27 mouse cellular contexts compared by ENCODE assay signal in the genomic region with DNA sequence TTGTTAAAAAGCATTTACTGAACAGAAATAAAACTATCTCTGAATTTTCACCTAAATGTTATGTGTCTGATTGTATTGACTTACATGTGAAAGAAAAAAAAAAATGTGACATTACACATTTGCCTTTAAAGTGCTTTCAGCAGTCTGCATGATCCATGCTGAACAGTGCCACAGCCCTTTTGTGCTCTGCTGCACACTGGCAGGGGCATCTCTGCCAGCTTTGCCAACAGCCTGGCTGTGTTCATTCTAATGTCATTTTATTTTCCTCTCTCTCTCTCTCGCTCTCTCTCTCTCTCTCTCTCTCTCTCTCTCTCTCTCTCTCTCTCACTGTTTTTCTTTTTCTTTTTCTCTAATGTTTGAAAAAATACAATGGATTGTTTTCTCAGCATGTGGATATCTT. TPM values are rescaled to one million over a fixed set of nuclear protein-coding genes. Genes with fewer than 3 reads are reported as not detected.
DNase-seq lines count a peak whose midpoint lies in the region; ATAC-seq and TF ChIP-seq lines count a peak whose summit lies in the region.
"Had no signal": no experiment of that assay in that cellular context is flagged by ENCODE, and none has a peak within 500 bp of the region (broad histone marks: within the 10 kb centered on the region; RNA-seq: fewer than 3 reads in every experiment).

No protein-coding gene starts in this region.

- no peaks in the 10 kb centered on the region for H3K27me3 ChIP-seq in forebrain, embryonic 14.5 days (replicated peaks; ENCODE audit: control insufficient read depth, insufficient read depth, low read length)
- no peaks in the 10 kb centered on the region for H3K27me3 ChIP-seq in forebrain, embryonic 15.5 days
- H3K27me3 ChIP-seq in midbrain, postnatal 0 days (ENCODE audit: insufficient read depth, low read length), result no peaks in the 10 kb centered on the region
- no peaks in the 10 kb centered on the region for H3K27me3 ChIP-seq in midbrain, embryonic 16.5 days (ENCODE audit: control insufficient read depth, insufficient read depth, low read depth, low read length)
- H3K27me3 ChIP-seq: CH12.LX; embryonic facial prominence, embryonic 12.5 days; embryonic facial prominence, embryonic 15.5 days; heart, embryonic 12.5 days; heart, embryonic 15.5 days had no signal

- WGBS in forebrain, embryonic 14.5 days, result 73% methylated on average over 1 of the region's 1 CpGs
- 10% methylated on average over 1 of the region's 1 CpGs for WGBS in forebrain, embryonic 15.5 days
- WGBS in midbrain, postnatal 0 days, result 63% methylated on average over 1 of the region's 1 CpGs
- 78% methylated on average over 1 of the region's 1 CpGs for WGBS in midbrain, embryonic 16.5 days

- H3K4me2 ChIP-seq in forebrain, embryonic 14.5 days (ENCODE audit: low read length), result no peak overlapping the region
- no peak overlapping the region for H3K4me2 ChIP-seq in forebrain, embryonic 15.5 days (replicated peaks)
- no peak overlapping the region for H3K4me2 ChIP-seq in midbrain, postnatal 0 days (ENCODE audit: low read depth, low read length, poor library complexity, severe bottlenecking)
- no peak overlapping the region for H3K4me2 ChIP-seq in midbrain, embryonic 16.5 days (ENCODE audit: low read length)
- H3K4me2 ChIP-seq: embryonic facial prominence, embryonic 12.5 days; embryonic facial prominence, embryonic 15.5 days; heart, embryonic 12.5 days; heart, embryonic 15.5 days; hindbrain, embryonic 14.5 days had no signal

- no peak for ATAC-seq in forebrain, embryonic 14.5 days
- ATAC-seq in forebrain, embryonic 15.5 days (replicated peaks), result no peak
- ATAC-seq in midbrain, postnatal 0 days (ENCODE audit: low FRiP score), result no peak
- ATAC-seq in midbrain, embryonic 16.5 days, result no peak
- ATAC-seq: forebrain, embryonic 16.5 days; intestine, postnatal 0 days; Patski had no signal

- no peaks in the 10 kb centered on the region for H3K36me3 ChIP-seq in forebrain, embryonic 14.5 days (ENCODE audit: control insufficient read depth, insufficient read depth, low read length)
- no peaks in the 10 kb centered on the region for H3K36me3 ChIP-seq in forebrain, embryonic 15.5 days
- H3K36me3 ChIP-seq in midbrain, postnatal 0 days (ENCODE audit: insufficient read depth, low read length), result no peaks in the 10 kb centered on the region
- H3K36me3 ChIP-seq in midbrain, embryonic 16.5 days (ENCODE audit: control insufficient read depth, insufficient read depth, low read length), result no peaks in the 10 kb centered on the region
- H3K36me3 ChIP-seq: embryonic facial prominence, embryonic 12.5 days; embryonic facial prominence, embryonic 15.5 days; G1E; heart, embryonic 12.5 days; heart, embryonic 15.5 days had no signal

- DNase-seq in adrenal gland, postnatal 25 days, result peak; percentile 1
- DNase-seq in adrenal gland, adult 2 months, result no peak
- peak; percentile 24 for DNase-seq in forebrain, embryonic 14.5 days (ENCODE audit: low spot score)
- DNase-seq in layer of hippocampus, postnatal 10 days (ENCODE audit: low spot score in 2 of 2), result peak; percentile 5 to 13
- DNase-seq in layer of hippocampus, adult 9-11 months, result no peak
- peak; percentile 39 for DNase-seq in midbrain, postnatal 0 days (ENCODE audit: low spot score)
- DNase-seq: adrenal gland, adult 8-10 months; B cell, adult 2 months; cerebellum, adult 18-20 months; cerebellum, adult 9-10 months; gastrocnemius, postnatal 25 days; heart, adult 18-20 months; heart, postnatal 10 days; heart, postnatal 36 days; kidney, adult 2 months had no signal

- H3K27ac ChIP-seq in forebrain, embryonic 14.5 days (ENCODE audit: low read depth, low read length), result no peak overlapping the region
- H3K27ac ChIP-seq in forebrain, embryonic 15.5 days (replicated peaks), result no peak overlapping the region
- no peak overlapping the region for H3K27ac ChIP-seq in midbrain, postnatal 0 days (ENCODE audit: low read depth, low read length)
- H3K27ac ChIP-seq in midbrain, embryonic 16.5 days (ENCODE audit: low read length), result no peak overlapping the region
- H3K27ac ChIP-seq: embryonic facial prominence, embryonic 12.5 days; embryonic facial prominence, embryonic 15.5 days; heart, embryonic 15.5 days; hindbrain, embryonic 14.5 days had no signal

- no peak overlapping the region for H3K9ac ChIP-seq in forebrain, embryonic 14.5 days (ENCODE audit: low read length)
- H3K9ac ChIP-seq in forebrain, embryonic 15.5 days (replicated peaks), result no peak overlapping the region
- H3K9ac ChIP-seq in midbrain, postnatal 0 days (replicated peaks; ENCODE audit: low read length, poor library complexity, severe bottlenecking), result no peak overlapping the region
- no peak overlapping the region for H3K9ac ChIP-seq in midbrain, embryonic 16.5 days (ENCODE audit: low read depth, low read length)
- H3K9ac ChIP-seq: embryonic facial prominence, embryonic 12.5 days; embryonic facial prominence, embryonic 15.5 days; heart, embryonic 12.5 days; heart, embryonic 15.5 days; hindbrain, embryonic 14.5 days had no signal

- TF ChIP-seq CTCF in midbrain, postnatal 0 days (IDR thresholded peaks at IDR 0.05), result no peak

- H3K9me3 ChIP-seq in forebrain, embryonic 14.5 days (replicated peaks; ENCODE audit: control insufficient read depth, low read length), result no peaks in the 10 kb centered on the region
- H3K9me3 ChIP-seq in forebrain, embryonic 15.5 days, result no peaks in the 10 kb centered on the region
- no peaks in the 10 kb centered on the region for H3K9me3 ChIP-seq in midbrain, postnatal 0 days (ENCODE audit: low read length)
- no peaks in the 10 kb centered on the region for H3K9me3 ChIP-seq in midbrain, embryonic 16.5 days (replicated peaks; ENCODE audit: control insufficient read depth, low read length, poor library complexity, severe bottlenecking)
- H3K9me3 ChIP-seq: embryonic facial prominence, embryonic 12.5 days; embryonic facial prominence, embryonic 15.5 days; G1E; heart, embryonic 12.5 days; heart, embryonic 15.5 days had no signal

- no peak overlapping the region for H3K4me3 ChIP-seq in forebrain, embryonic 14.5 days (ENCODE audit: low read depth, low read length)
- H3K4me3 ChIP-seq in forebrain, embryonic 15.5 days, result no peak overlapping the region
- H3K4me3 ChIP-seq in midbrain, postnatal 0 days (ENCODE audit: low read depth, low read length), result no peak overlapping the region
- H3K4me3 ChIP-seq in midbrain, embryonic 16.5 days (ENCODE audit: low read depth, low read length), result no peak overlapping the region
- H3K4me3 ChIP-seq: embryonic facial prominence, embryonic 12.5 days; embryonic facial prominence, embryonic 15.5 days; heart, embryonic 12.5 days; heart, embryonic 15.5 days had no signal

- no peaks in the 10 kb centered on the region for H3K4me1 ChIP-seq in forebrain, embryonic 14.5 days (ENCODE audit: control insufficient read depth, insufficient read depth, low read length)
- no peaks in the 10 kb centered on the region for H3K4me1 ChIP-seq in forebrain, embryonic 15.5 days
- H3K4me1 ChIP-seq in midbrain, postnatal 0 days (ENCODE audit: insufficient read depth, low read length), result no peaks in the 10 kb centered on the region
- peaks cover 3% of the 10 kb centered on the region; the same call in 1 of the 2 replicates for H3K4me1 ChIP-seq in midbrain, embryonic 16.5 days (ENCODE audit: control insufficient read depth, insufficient read depth, low read length)
- H3K4me1 ChIP-seq: embryonic facial prominence, embryonic 12.5 days; embryonic facial prominence, embryonic 15.5 days; heart, embryonic 12.5 days; heart, embryonic 15.5 days had no signal

RNA-seq across cellular contexts. Expression of a gene that starts 27.4 kb away (rescaled TPM):
- total RNA-seq in adrenal gland, postnatal 25 days (2021), result 1.2 and 3.8 TPM in 2 replicates
- total RNA-seq in adrenal gland, adult 2 months (2021), result 1 to 10 TPM; 2.9 to 5.1 TPM
- 0.29 and 0.37 TPM in 2 replicates for polyA plus RNA-seq in adrenal gland, adult 2 months (2012; rRNA removed)
- polyA plus RNA-seq in forebrain, embryonic 14.5 days (2014; fragmentation: Nextera tagmentation; extraction: Ambion mirVana), result 19.5 and 25.0 TPM in 2 replicates
- polyA plus RNA-seq in forebrain, embryonic 15.5 days (2015; fragmentation: Nextera tagmentation; extraction: Ambion mirVana), result 20.9 and 24.3 TPM in 2 replicates
- 10 to 100 TPM; 69.3 to 75.9 TPM for total RNA-seq in layer of hippocampus, postnatal 10 days (2021)
- 59.7 and 66.4 TPM in 2 replicates for total RNA-seq in midbrain, postnatal 0 days (2014; rRNA removed)
- 48.0 and 51.8 TPM in 2 replicates for polyA plus RNA-seq in midbrain, postnatal 0 days (2015; fragmentation: Nextera tagmentation; extraction: Ambion mirVana)
- 41.6 and 43.3 TPM in 2 replicates for polyA plus RNA-seq in midbrain, embryonic 16.5 days (2015; fragmentation: Nextera tagmentation; extraction: Ambion mirVana)
- total RNA-seq: CH12.LX had no signal
- polyA plus RNA-seq: G1E, Patski had no signal

Comparison
In these comparisons a context has a peak if more than half of its experiments do, and no peak if none do; other contexts are left out.
1. DNase-seq: peak in adrenal gland, postnatal 25 days (single experiment), forebrain, embryonic 14.5 days (single experiment), layer of hippocampus, postnatal 10 days (2 of 2) and midbrain, postnatal 0 days (single experiment); none in adrenal gland, adult 2 months (single experiment) and layer of hippocampus, adult 9-11 months (single experiment).
2. RNA of a gene that starts 27.4 kb away (polyA plus RNA-seq): 48.0 to 51.8 TPM in midbrain, postnatal 0 days, 41.6 to 43.3 TPM in midbrain, embryonic 16.5 days, 20.9 to 24.3 TPM in forebrain, embryonic 15.5 days and 19.5 to 25.0 TPM in forebrain, embryonic 14.5 days; 0.29 to 0.37 TPM in adrenal gland, adult 2 months; every median in the first group is over 10 times any median in the second.